14 mouse cellular contexts compared by ENCODE assay signal in the genomic region with DNA sequence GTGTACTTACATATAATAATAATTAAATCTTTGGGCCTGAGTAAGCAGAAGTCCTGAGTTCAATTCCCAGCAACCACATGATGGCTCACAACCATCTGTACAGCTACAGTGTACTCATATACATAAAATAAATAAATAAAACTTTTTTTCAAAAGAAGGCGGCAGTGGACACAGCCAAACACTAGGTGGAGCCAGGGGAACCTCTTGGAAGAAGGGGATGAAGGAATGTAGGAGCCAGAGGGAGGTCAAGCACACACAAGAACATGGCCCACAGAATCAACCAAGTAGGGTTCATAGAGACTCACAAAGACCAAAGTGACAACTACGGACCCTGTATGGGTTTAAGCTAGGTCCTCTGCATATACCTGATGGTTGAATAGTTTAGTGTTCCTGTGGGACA. TPM values are rescaled to one million over a fixed set of nuclear protein-coding genes. Genes with fewer than 3 reads are reported as not detected.
DNase-seq lines count a peak whose midpoint lies in the region; ATAC-seq and TF ChIP-seq lines count a peak whose summit lies in the region.
"Had no signal": no experiment of that assay in that cellular context is flagged by ENCODE, and none has a peak within 500 bp of the region (broad histone marks: within the 10 kb centered on the region; RNA-seq: fewer than 3 reads in every experiment).

No protein-coding gene starts in this region.

- H3K9me3 ChIP-seq in kidney, postnatal 0 days (replicated peaks; ENCODE audit: low read length), result no peaks in the 10 kb centered on the region
- 0 out of 2 replicates have a peak, but pooled peaks cover 2% of the 10 kb centered on the region for H3K9me3 ChIP-seq in kidney, embryonic 15.5 days (replicated peaks)
- H3K9me3 ChIP-seq: liver, embryonic 15.5 days had no signal

- peak; percentile 23 for DNase-seq in cerebellum, adult 9-10 months
- DNase-seq in cerebellum, adult 11-12 months, result no peak
- peak; percentile 67 for DNase-seq in kidney, postnatal 0 days (ENCODE audit: low spot score)
- peak; percentile 6 for DNase-seq in NIH3T3 (ENCODE audit: low read depth)
- peak; percentile 17 for DNase-seq in lung, postnatal 14 days
- DNase-seq in right cerebral cortex, postnatal 14 days, result no peak
- DNase-seq in frontal cortex, postnatal 25 days (ENCODE audit: low spot score in 2 of 2), result no peak
- DNase-seq: cerebellum, adult 8-10 months; heart, adult 18-20 months had no signal

- H3K4me2 ChIP-seq in kidney, postnatal 0 days (ENCODE audit: low read length), result no peak overlapping the region
- no peak overlapping the region for H3K4me2 ChIP-seq in kidney, embryonic 15.5 days
- H3K4me2 ChIP-seq: liver, embryonic 15.5 days had no signal

- ATAC-seq in kidney, postnatal 0 days (replicated peaks; ENCODE audit: low FRiP score, low read depth), result no peak
- no peak for ATAC-seq in kidney, embryonic 15.5 days (replicated peaks; ENCODE audit: low FRiP score)
- ATAC-seq: forebrain, embryonic 16.5 days had no signal

- H3K27ac ChIP-seq in kidney, postnatal 0 days, result no peak overlapping the region
- H3K27ac ChIP-seq in kidney, embryonic 15.5 days, result no peak overlapping the region
- H3K27ac ChIP-seq: liver, embryonic 15.5 days; midbrain, embryonic 10.5 days had no signal

- H3K9ac ChIP-seq in kidney, postnatal 0 days (ENCODE audit: low read depth, low read length), result no peak overlapping the region
- no peak overlapping the region for H3K9ac ChIP-seq in kidney, embryonic 15.5 days
- H3K9ac ChIP-seq: liver, embryonic 15.5 days had no signal

- no peaks in the 10 kb centered on the region for H3K36me3 ChIP-seq in kidney, postnatal 0 days (ENCODE audit: insufficient read depth, low read length)
- no peaks in the 10 kb centered on the region for H3K36me3 ChIP-seq in kidney, embryonic 15.5 days
- H3K36me3 ChIP-seq: liver, embryonic 15.5 days; midbrain, embryonic 10.5 days had no signal

- H3K4me3 ChIP-seq in kidney, postnatal 0 days (replicated peaks; ENCODE audit: low read depth, low read length), result no peak overlapping the region
- H3K4me3 ChIP-seq in kidney, embryonic 15.5 days (replicated peaks), result no peak overlapping the region
- H3K4me3 ChIP-seq: liver, embryonic 15.5 days; midbrain, embryonic 10.5 days had no signal

- H3K4me1 ChIP-seq in kidney, postnatal 0 days (replicated peaks; ENCODE audit: insufficient read depth, low read length), result no peaks in the 10 kb centered on the region
- peaks cover 16% of the 10 kb centered on the region for H3K4me1 ChIP-seq in kidney, embryonic 15.5 days
- H3K4me1 ChIP-seq: liver, embryonic 15.5 days had no signal

- no peaks in the 10 kb centered on the region for H3K27me3 ChIP-seq in kidney, postnatal 0 days (ENCODE audit: insufficient read depth, low read length)
- 0 out of 2 replicates have a peak, but pooled peaks cover 5% of the 10 kb centered on the region for H3K27me3 ChIP-seq in kidney, embryonic 15.5 days

- peak; percentile 56 for TF ChIP-seq CTCF in kidney, postnatal 0 days (IDR thresholded peaks at IDR 0.05; ENCODE audit: low read depth)

- 80% methylated on average over 2 of the region's 2 CpGs for WGBS in kidney, postnatal 0 days
- 92% methylated on average over 2 of the region's 2 CpGs for WGBS in kidney, embryonic 15.5 days

RNA-seq across cellular contexts. Expression of a gene that starts 38.6 kb away (rescaled TPM):
- 0.68 and 1.0 TPM in 2 replicates for polyA plus RNA-seq in kidney, postnatal 0 days (2015; fragmentation: Nextera tagmentation; extraction: Ambion mirVana)
- 0.38 and 0.55 TPM in 2 replicates for polyA plus RNA-seq in kidney, embryonic 15.5 days (2015; fragmentation: Nextera tagmentation; extraction: Ambion mirVana)

RNA-seq across cellular contexts. Expression of a gene that starts 49.1 kb away (rescaled TPM):
- not detected in 2 replicates for polyA plus RNA-seq in kidney, postnatal 0 days (2015; fragmentation: Nextera tagmentation; extraction: Ambion mirVana)
- polyA plus RNA-seq in kidney, embryonic 15.5 days (2015; fragmentation: Nextera tagmentation; extraction: Ambion mirVana), result not detected in 2 replicates
- polyA plus RNA-seq: forebrain, embryonic 16.5 days; liver, embryonic 15.5 days; midbrain, embryonic 10.5 days; thymus, postnatal 0 days had no signal

RNA-seq across cellular contexts. Expression of a gene that starts 49.1 kb away (rescaled TPM):
- polyA plus RNA-seq in kidney, postnatal 0 days (2015; fragmentation: Nextera tagmentation; extraction: Ambion mirVana), result 0.11 and 0.14 TPM in 2 replicates
- polyA plus RNA-seq in kidney, embryonic 15.5 days (2015; fragmentation: Nextera tagmentation; extraction: Ambion mirVana), result 0.21 TPM in 1 of 2 replicates, not detected in the other
- polyA plus RNA-seq: liver, embryonic 15.5 days had no signal

RNA-seq across cellular contexts. Expression of a gene that starts 53.1 kb away (rescaled TPM):
- 0.47 TPM in 1 of 2 replicates, not detected in the other for polyA plus RNA-seq in kidney, postnatal 0 days (2015; fragmentation: Nextera tagmentation; extraction: Ambion mirVana)
- 0.30 and 0.48 TPM in 2 replicates for polyA plus RNA-seq in kidney, embryonic 15.5 days (2015; fragmentation: Nextera tagmentation; extraction: Ambion mirVana)
- polyA plus RNA-seq: forebrain, embryonic 16.5 days; liver, embryonic 15.5 days; midbrain, embryonic 10.5 days had no signal

Comparison
In these comparisons a context has a peak if more than half of its experiments do, and no peak if none do; other contexts are left out.
1. DNase-seq: peak in cerebellum, adult 9-10 months (single experiment), kidney, postnatal 0 days (single experiment), NIH3T3 (single experiment) and lung, postnatal 14 days (single experiment); none in cerebellum, adult 11-12 months (single experiment), right cerebral cortex, postnatal 14 days (single experiment) and frontal cortex, postnatal 25 days (0 of 2).